Mouse (Mus musculus) hindbrain, embryonic 12.5 days (tissue): ENCODE measurements around the gene Mcur1. TPM values are rescaled to one million over a fixed set of nuclear protein-coding genes. Genes with fewer than 3 reads are reported as not detected.
A peak's percentile ranks its signal among the peaks of the same experiment; 100 is the strongest.

Experiments
- ATAC-seq: fragments of 200-750 bp; cut with Nextera tagmentation; 2 replicates; pipeline ENCODE4 v1.8.0; 2017; ENCODE audit warnings: moderate TSS enrichment; ENCODE audit not compliant: low FRiP score
- H3K27ac ChIP-seq: fragments of 300-500 bp; sonication (generic); 2 replicates; pipeline ENCODE4 v1.5.1; 2016; ENCODE audit warnings: mild to moderate bottlenecking
- H3K27me3 ChIP-seq: fragments of 300-500 bp; sonication (generic); 2 replicates; pipeline ENCODE4 v1.6.1; 2016; ENCODE audit warnings: mild to moderate bottlenecking
- H3K36me3 ChIP-seq: fragments of 300-500 bp; sonication (generic); 2 replicates; pipeline ENCODE4 v1.6.1; 2016; ENCODE audit warnings: mild to moderate bottlenecking
- H3K4me1 ChIP-seq: fragments of 300-500 bp; sonication (generic); 2 replicates; pipeline ENCODE4 v1.6.1; 2016
- H3K4me2 ChIP-seq: fragments of 300-500 bp; sonication (generic); replicated peaks from 2 replicates; pipeline ENCODE4 v1.6.1; 2016; ENCODE audit warnings: mild to moderate bottlenecking
- H3K4me3 ChIP-seq: fragments of 300-500 bp; sonication (generic); 2 replicates; pipeline ENCODE4 v1.5.1; 2016; ENCODE audit warnings: mild to moderate bottlenecking
- H3K9ac ChIP-seq: fragments of 300-500 bp; sonication (generic); 2 replicates; pipeline ENCODE4 v1.6.1; 2016; ENCODE audit warnings: mild to moderate bottlenecking, moderate library complexity
- H3K9me3 ChIP-seq: fragments of 300-500 bp; sonication (generic); replicated peaks from 2 replicates; pipeline ENCODE4 v1.6.1; 2016; ENCODE audit warnings: mild to moderate bottlenecking
- WGBS: fragments of 180-500 bp; shearing (Covaris S2); methylation state at CpG from one replicate; pipeline ENCODE4 v1.1.7; 2016; 5-methylcytosine and 5-hydroxymethylcytosine counted together
- polyA plus RNA-seq: library from polyadenylated mRNA; unstranded; fragments of >200 nt; fragmentation: Nextera tagmentation; extraction: Ambion mirVana; gene quantifications from 2 replicates; pipeline ENCODE4 v1.2.1, GENCODE M21; 2016

The Mcur1 gene
- polyA plus RNA-seq, 1 experiment from 2014 or later, result 12.4 TPM

- H3K4me2 ChIP-seq, result no peak overlapping the region
- no peaks in the 10 kb centered on the region for H3K9me3 ChIP-seq
These were observed 20.6 kb downstream of the Mcur1 start for GRCm38 (mm10) chr13:43539409-43539808.

GRCm38 (mm10) chr13:43537854-43538253, 22.1 kb downstream of the Mcur1 start:
- ATAC-seq, result no peak

More at GRCm38 (mm10) chr13:43539409-43539808, 20.6 kb downstream of the Mcur1 start:
- Histone ChIP-seq H3K27ac (no peak overlapping the region), H3K36me3 (peaks cover 8% of the 10 kb centered on the region), H3K4me3 (no peak overlapping the region), H3K27me3 (no peaks in the 10 kb centered on the region), H3K4me1 (0 out of 2 replicates have a peak, but pooled peaks cover 7% of the 10 kb centered on the region), H3K9ac (no peak overlapping the region)
- ATAC-seq, result no peak
- 90% methylated on average over 3 of the region's 3 CpGs for WGBS

GRCm38 (mm10) chr13:43534015-43534414, 26.0 kb downstream of the Mcur1 start:
- 76% methylated on average over 4 of the region's 4 CpGs for WGBS
- Histone ChIP-seq H3K4me2 (no peak overlapping the region), H3K4me3 (no peak overlapping the region), H3K27ac (no peak overlapping the region), H3K27me3 (no peaks in the 10 kb centered on the region), H3K9me3 (no peaks in the 10 kb centered on the region), H3K9ac (no peak overlapping the region), H3K36me3 (no peaks in the 10 kb centered on the region), H3K4me1 (peaks cover 26% of the 10 kb centered on the region)
- ATAC-seq, result no peak

More at GRCm38 (mm10) chr13:43537854-43538253, 22.1 kb downstream of the Mcur1 start:
- Histone ChIP-seq H3K9me3 (no peaks in the 10 kb centered on the region), H3K36me3 (no peaks in the 10 kb centered on the region), H3K9ac (no peak overlapping the region), H3K27ac (no peak overlapping the region), H3K27me3 (no peaks in the 10 kb centered on the region), H3K4me1 (0 out of 2 replicates have a peak, but pooled peaks cover 7% of the 10 kb centered on the region), H3K4me2 (no peak overlapping the region), H3K4me3 (no peak overlapping the region)
- WGBS, result 64% methylated on average over 6 of the region's 6 CpGs

- Histone ChIP-seq H3K4me2 (peak overlapping the region; percentile 33), H3K4me1 (peaks cover 26% of the 10 kb centered on the region), H3K27me3 (no peaks in the 10 kb centered on the region), H3K9me3 (no peaks in the 10 kb centered on the region), H3K36me3 (no peaks in the 10 kb centered on the region), H3K9ac (no peak overlapping the region), H3K4me3 (no peak overlapping the region), H3K27ac (peak overlapping the region; percentile 87)
- WGBS, result 6% methylated on average over 13 of the region's 13 CpGs
- ATAC-seq, result peak; percentile 93
These were observed 28.9 kb downstream of the Mcur1 start for GRCm38 (mm10) chr13:43530832-43531693.

DNA sequence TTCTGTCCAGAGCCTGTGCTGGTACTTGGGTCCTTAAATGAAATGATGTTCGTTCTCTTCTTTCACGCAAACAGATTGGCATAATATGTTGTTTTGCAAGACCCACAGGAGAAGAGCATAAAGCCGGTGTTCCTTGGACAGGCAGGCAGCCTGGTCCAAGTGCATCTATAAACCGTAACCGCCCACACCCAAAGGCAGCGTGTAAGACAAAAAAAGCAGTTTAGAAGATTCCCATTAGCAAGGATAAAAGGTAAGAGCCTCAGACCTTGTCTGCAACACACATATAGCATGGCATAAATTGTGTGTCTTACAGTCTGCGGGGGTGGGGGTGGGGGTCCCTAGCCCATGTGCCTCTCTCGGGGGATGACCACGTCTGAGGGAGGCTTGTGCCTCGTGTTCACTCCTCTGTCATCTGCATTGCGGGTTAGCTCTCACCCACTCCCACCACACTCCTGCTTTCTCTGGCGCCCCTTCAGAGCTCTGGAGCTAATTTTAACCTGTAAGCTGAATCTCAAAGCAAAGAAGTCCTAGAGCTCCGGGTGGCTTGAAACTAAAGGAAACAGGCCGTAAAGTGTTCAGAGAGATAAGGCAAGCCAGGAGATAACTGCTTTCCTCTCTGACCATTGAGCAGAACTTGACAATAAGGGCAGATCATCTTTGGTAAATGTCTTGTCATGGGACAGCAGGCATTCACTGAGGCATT, 29.7 kb downstream of the Mcur1 start:
- no peaks in the 10 kb centered on the region for H3K9me3 ChIP-seq
- H3K9ac ChIP-seq, result no peak overlapping the region
- ATAC-seq, result no peak
- no peaks in the 10 kb centered on the region for H3K36me3 ChIP-seq
- no peak overlapping the region for H3K4me3 ChIP-seq
- H3K4me1 ChIP-seq, result peaks cover 32% of the 10 kb centered on the region
- no peak overlapping the region for H3K4me2 ChIP-seq
- H3K27me3 ChIP-seq, result no peaks in the 10 kb centered on the region
- H3K27ac ChIP-seq, result peak overlapping the region; percentile 87
- WGBS, result 57% methylated on average over 14 of the region's 14 CpGs

- H3K27ac ChIP-seq, result no peak overlapping the region
- H3K36me3 ChIP-seq, result no peaks in the 10 kb centered on the region
- H3K9ac ChIP-seq, result no peak overlapping the region
- H3K4me2 ChIP-seq, result no peak overlapping the region
- no peaks in the 10 kb centered on the region for H3K9me3 ChIP-seq
- H3K4me3 ChIP-seq, result no peak overlapping the region
- 80% methylated on average over 5 of the region's 5 CpGs for WGBS
- H3K27me3 ChIP-seq, result no peaks in the 10 kb centered on the region
- ATAC-seq, result no peak
- peaks cover 26% of the 10 kb centered on the region for H3K4me1 ChIP-seq
These were observed 33.7 kb downstream of the Mcur1 start for GRCm38 (mm10) chr13:43526289-43526688.

DNA sequence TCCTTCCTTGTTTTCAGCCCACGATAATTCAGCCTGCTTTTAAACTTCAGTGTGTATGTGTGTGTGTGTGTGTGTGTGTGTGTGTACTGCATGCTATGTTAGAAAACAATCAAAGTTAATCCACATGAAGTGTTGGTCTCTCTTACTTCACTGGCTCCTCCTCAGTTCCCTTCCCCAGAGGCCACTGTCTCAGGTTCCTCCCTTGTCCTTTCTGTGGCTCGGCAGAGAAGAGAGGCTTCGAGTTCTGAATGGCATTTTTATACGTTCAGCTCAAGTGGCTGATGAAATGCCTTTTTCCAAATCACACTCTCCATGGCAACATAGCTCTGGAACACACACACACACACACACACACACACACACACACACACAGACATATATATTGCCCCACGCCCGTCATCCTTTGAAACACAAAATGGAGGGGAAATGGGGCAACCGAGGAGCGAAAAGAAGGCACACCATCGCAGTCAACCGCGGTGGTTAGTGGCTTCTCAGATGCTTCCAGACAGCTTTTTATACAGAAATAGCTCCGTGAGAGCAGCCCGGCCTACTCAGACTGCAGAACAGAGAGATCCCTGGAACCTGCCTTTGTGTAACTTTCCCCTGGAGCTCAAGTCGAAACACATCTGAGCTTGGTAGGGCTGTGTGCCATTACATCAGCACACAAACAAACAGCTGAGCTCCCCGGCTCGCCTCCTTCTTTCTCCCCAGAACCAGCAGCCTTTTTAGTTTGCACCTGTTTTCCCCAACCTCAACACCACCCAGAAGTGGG, 34.4 kb downstream of the Mcur1 start:
- Histone ChIP-seq H3K4me1 (peaks cover 19% of the 10 kb centered on the region), H3K9me3 (no peaks in the 10 kb centered on the region), H3K4me3 (no peak overlapping the region), H3K4me2 (no peak overlapping the region), H3K27ac (peak overlapping the region; percentile 41; the same call in 1 of the 2 replicates), H3K36me3 (no peaks in the 10 kb centered on the region), H3K27me3 (no peaks in the 10 kb centered on the region), H3K9ac (no peak overlapping the region)
- peak; percentile 52; the same call in 1 of the 2 replicates for ATAC-seq
- WGBS, result 50% methylated on average over 16 of the region's 16 CpGs

DNA sequence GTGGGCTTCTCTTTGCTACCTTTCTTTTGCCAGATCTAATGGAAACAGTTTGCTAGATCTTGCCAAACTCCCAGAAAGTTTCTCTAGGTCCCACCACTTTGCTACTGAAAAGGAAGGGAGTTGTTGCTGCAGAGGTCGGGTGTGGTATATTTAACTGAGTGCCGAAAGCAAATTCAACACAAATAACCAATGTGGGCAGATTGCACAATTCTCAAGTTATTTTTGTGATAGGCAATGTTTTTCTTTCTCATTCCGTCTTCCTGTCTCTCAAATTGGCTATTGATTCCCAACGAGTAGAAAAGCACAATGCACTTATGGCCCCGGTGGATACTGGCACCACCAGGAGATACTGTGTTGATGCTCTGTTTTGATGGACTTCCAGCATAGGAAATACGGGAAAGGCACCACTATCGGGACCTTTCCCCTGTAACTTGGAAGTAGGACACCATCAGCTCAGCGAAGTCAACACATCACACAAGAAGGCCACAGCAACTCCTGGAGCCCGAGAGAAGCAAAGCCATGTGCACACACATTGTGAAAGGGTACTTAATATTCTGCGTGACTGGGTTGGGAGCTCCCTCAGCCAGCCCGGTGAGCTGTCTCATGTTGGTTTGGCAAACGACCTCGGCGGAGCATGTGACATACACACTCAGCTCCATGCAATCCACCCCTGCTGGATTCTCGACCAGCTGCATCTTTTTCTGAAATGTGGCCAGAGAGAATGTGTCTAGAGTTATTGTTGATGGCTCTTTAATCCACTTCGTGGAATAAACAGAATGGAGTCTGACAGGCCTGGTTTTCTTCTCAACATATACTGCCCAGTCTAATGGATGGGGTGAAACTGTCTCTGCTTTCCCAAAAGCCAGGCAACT, 35.3 kb downstream of the Mcur1 start:
- WGBS, result 68% methylated on average over 16 of the region's 16 CpGs
- Histone ChIP-seq H3K4me1 (peaks cover 13% of the 10 kb centered on the region), H3K4me3 (no peak overlapping the region), H3K4me2 (no peak overlapping the region), H3K36me3 (no peaks in the 10 kb centered on the region), H3K27me3 (no peaks in the 10 kb centered on the region), H3K27ac (no peak overlapping the region), H3K9me3 (no peaks in the 10 kb centered on the region), H3K9ac (no peak overlapping the region)
- ATAC-seq, result peak; percentile 56; the same call in 1 of the 2 replicates

DNA sequence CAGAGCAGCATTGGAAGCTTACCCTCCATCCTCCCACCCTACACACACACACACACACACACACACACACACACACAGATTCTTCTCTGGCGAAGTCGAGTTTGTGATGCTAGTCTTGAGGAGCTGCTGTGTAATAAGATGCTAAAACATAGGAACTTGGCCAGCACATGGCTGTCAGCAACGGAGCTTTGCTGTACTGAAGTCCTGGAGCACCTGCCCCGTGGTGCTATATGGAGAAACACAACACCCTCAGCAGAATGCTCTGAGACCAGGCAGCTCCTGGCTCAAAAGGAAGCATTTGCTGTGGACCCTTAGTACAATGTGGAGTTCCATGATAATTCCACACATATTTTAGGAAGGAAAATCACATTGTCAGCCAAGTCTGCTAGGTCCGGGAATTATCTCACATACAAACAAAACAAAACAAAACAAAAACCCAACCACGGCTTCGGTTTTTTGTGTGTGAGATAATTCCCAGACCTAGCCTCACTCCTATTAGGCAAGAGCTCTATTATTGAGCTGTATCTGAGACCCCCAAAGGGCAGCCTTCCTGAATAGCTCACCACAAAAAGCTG, 36.0 kb downstream of the Mcur1 start:
- Histone ChIP-seq H3K27ac (no peak overlapping the region), H3K4me3 (no peak overlapping the region), H3K27me3 (no peaks in the 10 kb centered on the region), H3K9me3 (no peaks in the 10 kb centered on the region), H3K36me3 (no peaks in the 10 kb centered on the region), H3K9ac (no peak overlapping the region), H3K4me2 (no peak overlapping the region), H3K4me1 (peaks cover 13% of the 10 kb centered on the region)
- no peak for ATAC-seq
- WGBS, result 75% methylated on average over 7 of the region's 7 CpGs

DNA sequence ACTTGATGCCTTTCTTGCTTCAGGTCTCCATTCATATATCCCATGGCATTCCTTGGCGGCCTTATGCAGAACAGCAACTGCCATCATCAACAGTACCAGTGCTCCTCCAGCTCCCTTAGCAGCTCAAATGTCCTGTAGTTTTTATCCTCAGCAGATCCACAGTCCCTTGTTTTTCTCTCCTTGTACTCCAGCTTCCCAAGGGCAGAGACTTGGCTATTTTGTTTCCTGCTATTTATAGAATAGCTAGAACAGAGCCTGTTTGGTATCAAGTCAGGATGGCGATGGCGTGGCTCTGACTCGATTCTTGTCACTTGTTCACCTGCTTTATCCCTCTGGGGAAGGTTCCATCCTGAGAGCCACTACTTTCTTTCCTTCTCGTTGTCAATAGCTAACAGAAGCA, 38.1 kb downstream of the Mcur1 start:
- no peaks in the 10 kb centered on the region for H3K36me3 ChIP-seq
- ATAC-seq, result no peak
- peaks cover 13% of the 10 kb centered on the region for H3K4me1 ChIP-seq
- H3K4me3 ChIP-seq, result no peak overlapping the region
- H3K27ac ChIP-seq, result no peak overlapping the region
- no peak overlapping the region for H3K9ac ChIP-seq
- H3K9me3 ChIP-seq, result no peaks in the 10 kb centered on the region
- no peaks in the 10 kb centered on the region for H3K27me3 ChIP-seq
- 91% methylated on average over 5 of the region's 5 CpGs for WGBS
- H3K4me2 ChIP-seq, result no peak overlapping the region

DNA sequence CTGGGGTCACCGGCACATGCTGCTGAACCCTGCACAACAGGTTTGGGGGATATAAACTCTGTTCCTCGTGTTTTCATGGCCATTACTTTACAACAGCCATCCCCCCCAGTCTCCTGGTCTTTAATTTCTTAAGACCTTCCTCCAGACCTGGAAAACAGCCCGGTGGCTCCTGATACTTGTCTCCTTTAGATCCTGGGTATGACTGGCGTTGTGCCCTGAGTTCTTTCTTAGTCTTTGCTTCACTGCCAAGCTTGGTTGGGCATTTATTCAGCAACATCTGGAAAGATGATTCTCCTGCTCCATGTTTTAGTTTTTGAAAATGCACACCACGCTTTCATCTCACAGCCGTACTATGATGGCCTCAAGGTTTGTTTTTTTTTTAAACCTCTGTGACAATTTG, 40.7 kb downstream of the Mcur1 start:
- Histone ChIP-seq H3K4me3 (no peak overlapping the region), H3K36me3 (no peaks in the 10 kb centered on the region), H3K27me3 (no peaks in the 10 kb centered on the region), H3K27ac (no peak overlapping the region; the same call in 1 of the 2 replicates), H3K4me1 (no peaks in the 10 kb centered on the region; the same call in 1 of the 2 replicates), H3K9ac (no peak overlapping the region), H3K9me3 (0 out of 2 replicates have a peak, but pooled peaks cover 3% of the 10 kb centered on the region), H3K4me2 (no peak overlapping the region)
- ATAC-seq, result no peak
- WGBS, result 83% methylated on average over 6 of the region's 6 CpGs
